8 mouse cellular contexts compared by ENCODE assay signal in genomic region chr16:13130412-13130811, GRCm38 (mm10). TPM values are rescaled to one million over a fixed set of nuclear protein-coding genes. Genes with fewer than 3 reads are reported as not detected.
DNase-seq lines count a peak whose midpoint lies in the region; ATAC-seq and TF ChIP-seq lines count a peak whose summit lies in the region.

No protein-coding gene starts in this region.

- H3K9ac ChIP-seq in kidney, embryonic 14.5 days (ENCODE audit: low read depth, low read length): no peak overlapping the region

- no peak overlapping the region for H3K27ac ChIP-seq in kidney, embryonic 14.5 days (ENCODE audit: low read depth, low read length)

- TF ChIP-seq CTCF in G1E (IDR thresholded peaks at IDR 0.05; ENCODE audit: low read depth, low read length): peak; percentile 88

- no peak for ATAC-seq in kidney, embryonic 14.5 days (ENCODE audit: low FRiP score, low TSS enrichment)
- no peak for ATAC-seq in G1E (ENCODE audit: extremely low read depth, insufficient number of reproducible peaks, low FRiP score, poor library complexity, severe bottlenecking)

- no peak overlapping the region for H3K4me2 ChIP-seq in kidney, embryonic 14.5 days (replicated peaks; ENCODE audit: low read depth, low read length)

- 51% methylated on average over 14 of the region's 14 CpGs for WGBS in kidney, embryonic 14.5 days

- H3K27me3 ChIP-seq in kidney, embryonic 14.5 days (ENCODE audit: control insufficient read depth, insufficient read depth, low read length): no peaks in the 10 kb centered on the region
- no peaks in the 10 kb centered on the region for H3K27me3 ChIP-seq in G1E (ENCODE audit: insufficient read depth, low read length)

- DNase-seq in adrenal gland, adult (ENCODE audit: inconsistent age in 2 of 2, low spot score in 1 of 2): peak; percentile 23 to 59
- no peak for DNase-seq in adrenal gland, adult 2 months
- DNase-seq in kidney, postnatal 10 days: peak; percentile 48
- DNase-seq in G1E (ENCODE audit: low spot score): no peak
- DNase-seq in forelimb bud, embryonic 11.5 days (ENCODE audit: low read depth, low spot score): peak; percentile 30
- peak; percentile 54 for DNase-seq in retina, postnatal 1 day
- no peak for DNase-seq in frontal cortex, postnatal 14 days (ENCODE audit: low spot score in 2 of 2)

- no peak overlapping the region for H3K4me3 ChIP-seq in kidney, embryonic 14.5 days (ENCODE audit: low read length)
- H3K4me3 ChIP-seq in G1E (ENCODE audit: low read depth, low read length): no peak overlapping the region

- H3K9me3 ChIP-seq in kidney, embryonic 14.5 days (ENCODE audit: control insufficient read depth, low read length): no peaks in the 10 kb centered on the region
- H3K9me3 ChIP-seq in G1E (replicated peaks): no peaks in the 10 kb centered on the region

- H3K36me3 ChIP-seq in kidney, embryonic 14.5 days (ENCODE audit: control insufficient read depth, insufficient read depth, low read length): peaks cover 55% of the 10 kb centered on the region
- peaks cover 75% of the 10 kb centered on the region for H3K36me3 ChIP-seq in G1E (replicated peaks)

- no peaks in the 10 kb centered on the region for H3K4me1 ChIP-seq in kidney, embryonic 14.5 days (ENCODE audit: control insufficient read depth, insufficient read depth, low read length)
- no peaks in the 10 kb centered on the region for H3K4me1 ChIP-seq in G1E (ENCODE audit: insufficient read depth, low read depth, low read length)

RNA-seq across cellular contexts. Expression of gene Ercc4, which starts 20.9 kb away (rescaled TPM):
- 10 to 100 TPM; 12.0 to 19.1 TPM for total RNA-seq in adrenal gland, adult 2 months (2021)
- polyA plus RNA-seq in adrenal gland, adult 2 months (2012; rRNA removed): 16.5 and 17.2 TPM in 2 replicates
- polyA plus RNA-seq in kidney, embryonic 14.5 days (2014; fragmentation: Nextera tagmentation; extraction: Ambion mirVana): 9.7 and 16.1 TPM in 2 replicates
- total RNA-seq in G1E (2014; fragmentation: Nextera tagmentation) (24.0 and 35.9 TPM in 2 replicates), G1E (2017) (11.2 and 15.2 TPM in 2 replicates)
- polyA plus RNA-seq in G1E (2012): 4.7 and 7.8 TPM in 2 replicates

Comparison
In these comparisons a context has a peak if more than half of its experiments do, and no peak if none do; other contexts are left out.
1. DNase-seq: peak in adrenal gland, adult (2 of 2), kidney, postnatal 10 days (single experiment), forelimb bud, embryonic 11.5 days (single experiment) and retina, postnatal 1 day (single experiment); none in adrenal gland, adult 2 months (single experiment), G1E (single experiment) and frontal cortex, postnatal 14 days (0 of 2).